Mouse (Mus musculus) thymus, postnatal 36 days (tissue): ENCODE results near the gene Aifm2.
A peak's percentile ranks its signal among the peaks of the same experiment; 100 is the strongest.

ENCODE experiments used
- DNase-seq, 2 experiments: peaks; one replicate each; pipeline ENCODE4 v3.0.0; 2022; ENCODE audit warnings: mixed read lengths in 2 of 2

Aifm2 gene

GRCm38 (mm10) chr10:61717406-61718296 lies 2.6 kb downstream of the Aifm2 start:
- no peak for DNase-seq

- no peak for DNase-seq
Observed at GRCm38 (mm10) chr10:61720331-61720730, 5.3 kb downstream of the Aifm2 start.

- no peak for DNase-seq
Observed at GRCm38 (mm10) chr10:61722215-61722614, 7.2 kb downstream of the Aifm2 start.

GRCm38 (mm10) chr10:61723271-61723670 lies 8.2 kb downstream of the Aifm2 start:
- DNase-seq = no peak

- DNase-seq = no peak
Observed at GRCm38 (mm10) chr10:61729181-61729580, 14.1 kb downstream of the Aifm2 start.

GRCm38 (mm10) chr10:61730171-61730570 lies 15.1 kb downstream of the Aifm2 start:
- no peak for DNase-seq

GRCm38 (mm10) chr10:61734377-61734776 lies 19.3 kb downstream of the Aifm2 start:
- DNase-seq = peak in 1 of 2 experiments; percentile 14

GRCm38 (mm10) chr10:61736671-61737078 lies 21.6 kb downstream of the Aifm2 start:
- DNase-seq = no peak

- no peak for DNase-seq
Observed at GRCm38 (mm10) chr10:61737537-61737936, 22.5 kb downstream of the Aifm2 start.

- DNase-seq = no peak
Observed at GRCm38 (mm10) chr10:61738126-61738525, 23.1 kb downstream of the Aifm2 start.

GRCm38 (mm10) chr10:61741306-61741705 lies 26.2 kb downstream of the Aifm2 start:
- no peak for DNase-seq

GRCm38 (mm10) chr10:61741873-61742272 lies 26.8 kb downstream of the Aifm2 start:
- DNase-seq = no peak

GRCm38 (mm10) chr10:61742336-61742735 lies 27.3 kb downstream of the Aifm2 start:
- DNase-seq = no peak

GRCm38 (mm10) chr10:61745133-61745532 lies 30.1 kb downstream of the Aifm2 start:
- peak in 1 of 2 experiments; percentile 13 for DNase-seq

- no peak for DNase-seq
Observed at GRCm38 (mm10) chr10:61747302-61747701, 32.2 kb downstream of the Aifm2 start.

- DNase-seq = no peak
Observed at GRCm38 (mm10) chr10:61750014-61750413, 35.0 kb downstream of the Aifm2 start.

GRCm38 (mm10) chr10:61751534-61752219 lies 36.6 kb downstream of the Aifm2 start:
- DNase-seq = no peak

- DNase-seq = no peak
Observed at GRCm38 (mm10) chr10:61753071-61753470, 38.0 kb downstream of the Aifm2 start.

GRCm38 (mm10) chr10:61757022-61757421 lies 42.0 kb downstream of the Aifm2 start:
- no peak for DNase-seq

GRCm38 (mm10) chr10:61758904-61759303 lies 43.8 kb downstream of the Aifm2 start:
- DNase-seq = no peak

GRCm38 (mm10) chr10:61759869-61760268 lies 44.8 kb downstream of the Aifm2 start:
- DNase-seq = no peak

GRCm38 (mm10) chr10:61764689-61765088 lies 49.6 kb downstream of the Aifm2 start:
- no peak for DNase-seq

GRCm38 (mm10) chr10:61765558-61765957 lies 50.5 kb downstream of the Aifm2 start:
- DNase-seq = no peak

- no peak for DNase-seq
Observed at GRCm38 (mm10) chr10:61766806-61767205, 51.7 kb downstream of the Aifm2 start.
